Mouse (Mus musculus): ENCODE measurements around the gene Nr1d1.

GRCm38 (mm10) chr11:98774582-98775347 lies at the start of gene Nr1d1:
- no peak for TF ChIP-seq CHD2 (IDR thresholded peaks at IDR 0.05; ENCODE audit: low read depth, low read length)
- no peak for TF ChIP-seq ZNF384 (IDR thresholded peaks at IDR 0.05; ENCODE audit: low read depth, low read length)
- TF ChIP-seq HCFC1 (IDR thresholded peaks at IDR 0.05; ENCODE audit: borderline replicate concordance, insufficient read depth, low read length): no peak

Data from ES-E14 (cell line).